Mouse (Mus musculus): ENCODE results near the gene Exoc3l2.

The Exoc3l2 gene

GRCm38 (mm10) chr7:19462884-19463381 is at the start of gene Exoc3l2:
Gene Exoc3l2 (plus strand): TSS chr7:19463331.
- DNase-seq (ENCODE audit: low spot score in 2 of 2): no peak

- no peak for DNase-seq (ENCODE audit: low spot score in 2 of 2)
Observed at GRCm38 (mm10) chr7:19413525-19413924, 49.6 kb upstream of the Exoc3l2 start.

GRCm38 (mm10) chr7:19416590-19416989 is 46.5 kb upstream of the Exoc3l2 start:
- DNase-seq (ENCODE audit: low spot score in 2 of 2): no peak

- DNase-seq (ENCODE audit: low spot score in 2 of 2): no peak
Observed at GRCm38 (mm10) chr7:19420121-19420520, 43.0 kb upstream of the Exoc3l2 start.

GRCm38 (mm10) chr7:19420821-19421636 is 42.1 kb upstream of the Exoc3l2 start:
- DNase-seq (ENCODE audit: low spot score in 2 of 2): peak; percentile 82 to 85

- no peak for DNase-seq (ENCODE audit: low spot score in 2 of 2)
Observed at GRCm38 (mm10) chr7:19423083-19423482, 40.0 kb upstream of the Exoc3l2 start.

GRCm38 (mm10) chr7:19424051-19424450 is 39.1 kb upstream of the Exoc3l2 start:
- DNase-seq (ENCODE audit: low spot score in 2 of 2): no peak

- no peak for DNase-seq (ENCODE audit: low spot score in 2 of 2)
Observed at GRCm38 (mm10) chr7:19426349-19426748, 36.8 kb upstream of the Exoc3l2 start.

- DNase-seq (ENCODE audit: low spot score in 2 of 2): no peak
Observed at GRCm38 (mm10) chr7:19426888-19427287, 36.2 kb upstream of the Exoc3l2 start.

- no peak for DNase-seq (ENCODE audit: low spot score in 2 of 2)
Observed at GRCm38 (mm10) chr7:19427999-19428650, 35.0 kb upstream of the Exoc3l2 start.

GRCm38 (mm10) chr7:19429726-19430125 is 33.4 kb upstream of the Exoc3l2 start:
- no peak for DNase-seq (ENCODE audit: low spot score in 2 of 2)

- DNase-seq (ENCODE audit: low spot score in 2 of 2): no peak
Observed at GRCm38 (mm10) chr7:19430402-19430801, 32.7 kb upstream of the Exoc3l2 start.

GRCm38 (mm10) chr7:19432475-19432874 is 30.7 kb upstream of the Exoc3l2 start:
- no peak for DNase-seq (ENCODE audit: low spot score in 2 of 2)

GRCm38 (mm10) chr7:19436276-19436675 is 26.9 kb upstream of the Exoc3l2 start:
- no peak for DNase-seq (ENCODE audit: low spot score in 2 of 2)

- DNase-seq (ENCODE audit: low spot score in 2 of 2): no peak
Observed at GRCm38 (mm10) chr7:19437048-19437447, 26.1 kb upstream of the Exoc3l2 start.

- no peak for DNase-seq (ENCODE audit: low spot score in 2 of 2)
Observed at GRCm38 (mm10) chr7:19441448-19442091, 21.6 kb upstream of the Exoc3l2 start.

- peak in 1 of 2 experiments; percentile 78 for DNase-seq (ENCODE audit: low spot score in 2 of 2)
Observed at GRCm38 (mm10) chr7:19443344-19443743, 19.8 kb upstream of the Exoc3l2 start.

GRCm38 (mm10) chr7:19444801-19445200 is 18.3 kb upstream of the Exoc3l2 start:
- no peak for DNase-seq (ENCODE audit: low spot score in 2 of 2)

- no peak for DNase-seq (ENCODE audit: low spot score in 2 of 2)
Observed at GRCm38 (mm10) chr7:19447689-19448088, 15.4 kb upstream of the Exoc3l2 start.

GRCm38 (mm10) chr7:19449165-19449564 is 14.0 kb upstream of the Exoc3l2 start:
- no peak for DNase-seq (ENCODE audit: low spot score in 2 of 2)

GRCm38 (mm10) chr7:19455186-19455585 is 7.9 kb upstream of the Exoc3l2 start:
- DNase-seq (ENCODE audit: low spot score in 2 of 2): no peak

GRCm38 (mm10) chr7:19455819-19456495 is 7.2 kb upstream of the Exoc3l2 start:
- DNase-seq (ENCODE audit: low spot score in 2 of 2): no peak
